Mouse (Mus musculus) ovary, postnatal 14 days (tissue): ENCODE results near the gene Chmp1a.
"Not testable (repeated sequence)": the region's sequence is repeated elsewhere in the genome, so short reads cannot be mapped to it uniquely, and the experiment has no call there.

Source experiments
- DNase-seq: peaks from one replicate; pipeline ENCODE4 v3.0.0; 2022; ENCODE audit warnings: low spot score

The Chmp1a gene

DNA sequence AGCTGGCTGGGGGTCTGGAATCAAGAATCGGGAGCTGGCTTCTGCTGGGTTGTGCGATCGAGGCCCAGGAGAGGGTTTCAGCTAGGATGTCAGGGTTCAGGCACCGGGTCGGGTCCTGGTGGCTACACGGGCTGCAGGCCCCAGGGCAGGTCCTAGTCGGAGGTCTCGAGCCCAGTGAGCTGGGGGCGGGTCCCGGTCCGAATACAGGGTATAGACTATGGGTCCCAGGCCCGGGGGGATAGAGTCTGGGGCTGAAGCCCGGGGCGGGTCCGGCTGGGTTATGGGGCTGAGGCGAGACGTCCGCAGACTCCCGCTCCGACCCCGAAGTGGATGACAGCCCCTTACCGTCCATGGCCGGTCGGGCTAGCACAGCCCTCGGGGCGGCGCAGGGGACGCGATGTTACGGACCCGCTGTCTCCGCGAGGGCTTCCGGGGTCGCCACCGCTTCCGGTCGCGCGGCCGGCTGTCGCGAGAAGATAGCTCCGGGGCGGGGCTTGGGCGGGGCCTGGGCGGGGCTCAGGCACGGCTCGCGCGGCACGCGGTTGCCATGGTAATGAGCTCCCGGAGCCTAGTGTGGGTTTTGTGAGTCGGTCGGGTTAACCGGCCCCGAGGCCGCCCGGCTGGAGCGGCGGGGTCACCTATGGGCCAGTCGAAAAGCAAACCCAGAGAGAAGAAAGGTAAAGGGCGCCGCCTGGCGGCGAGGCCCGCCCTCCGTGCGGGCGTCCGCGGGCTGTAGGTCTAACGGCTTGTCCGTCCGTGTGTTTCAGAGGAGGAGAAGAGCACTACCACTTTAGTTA lies at the start of gene Chmp1a, which contains the start of gene Spata33:
Chmp1a (minus strand) TSS at position 443 of the 797 bp plus-strand sequence.
Spata33 (plus strand) TSS at position 512 of the 797 bp plus-strand sequence.
- peak; percentile 85 for DNase-seq

DNA sequence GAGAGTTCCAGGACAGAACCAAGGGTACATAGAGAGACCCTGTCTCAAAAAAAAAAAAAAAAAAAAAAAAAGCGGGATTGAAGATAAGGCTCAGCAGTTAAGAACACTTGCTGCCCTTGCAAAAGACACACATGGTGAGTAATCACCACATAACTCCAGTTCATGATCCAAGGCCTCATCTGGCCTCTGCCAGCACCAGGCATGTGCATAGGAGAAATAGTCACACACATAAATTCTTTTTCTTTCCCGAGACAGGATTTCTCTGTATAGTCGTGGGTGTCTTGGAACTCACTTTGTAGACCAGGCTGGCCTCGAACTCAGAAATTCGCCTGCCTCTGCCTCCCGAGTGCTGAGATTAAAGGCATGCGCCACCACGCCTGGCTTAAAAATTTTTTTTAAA lies 45.0 kb upstream of the Chmp1a start:
- not testable (repeated sequence) for DNase-seq

DNA sequence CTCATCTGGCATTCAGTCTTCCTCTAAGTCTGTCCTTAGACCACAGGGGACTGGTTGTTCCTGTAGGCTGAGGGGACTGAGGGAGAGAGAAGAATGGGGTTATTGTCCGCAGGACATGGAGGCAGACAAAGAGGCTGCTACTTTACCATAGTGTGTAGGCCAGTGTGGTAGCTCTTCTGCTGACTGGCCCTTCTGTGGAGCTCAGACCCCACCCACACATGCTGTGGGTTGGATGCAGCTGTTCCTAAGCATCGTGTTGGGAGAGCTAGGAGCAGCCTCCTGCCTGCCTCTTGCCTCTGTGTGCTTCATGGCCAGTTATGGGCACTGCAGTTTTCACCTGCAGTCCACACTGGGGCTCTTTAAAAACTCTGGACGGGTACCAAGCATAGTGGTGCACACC lies 44.6 kb upstream of the Chmp1a start:
- DNase-seq = no peak

DNA sequence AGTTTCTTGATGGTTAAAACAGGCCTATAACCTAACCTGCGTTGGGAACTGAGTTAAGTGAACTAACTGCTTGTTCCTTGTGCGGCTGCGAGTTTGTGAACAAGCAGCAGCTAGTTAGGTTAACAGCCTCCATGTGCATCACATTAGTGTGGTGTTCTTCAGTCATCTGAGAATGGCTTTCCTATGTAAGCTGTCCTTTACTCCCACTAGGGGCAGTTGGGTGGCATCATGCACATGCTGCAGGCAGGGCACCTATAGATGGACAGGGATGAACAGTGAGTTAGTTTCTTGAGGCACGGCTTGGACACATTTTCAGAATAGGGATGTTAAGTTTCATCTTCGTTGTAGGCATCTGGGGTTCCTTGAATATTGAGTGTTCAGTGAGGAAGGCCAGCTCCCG lies 42.6 kb upstream of the Chmp1a start:
- DNase-seq = no peak

DNA sequence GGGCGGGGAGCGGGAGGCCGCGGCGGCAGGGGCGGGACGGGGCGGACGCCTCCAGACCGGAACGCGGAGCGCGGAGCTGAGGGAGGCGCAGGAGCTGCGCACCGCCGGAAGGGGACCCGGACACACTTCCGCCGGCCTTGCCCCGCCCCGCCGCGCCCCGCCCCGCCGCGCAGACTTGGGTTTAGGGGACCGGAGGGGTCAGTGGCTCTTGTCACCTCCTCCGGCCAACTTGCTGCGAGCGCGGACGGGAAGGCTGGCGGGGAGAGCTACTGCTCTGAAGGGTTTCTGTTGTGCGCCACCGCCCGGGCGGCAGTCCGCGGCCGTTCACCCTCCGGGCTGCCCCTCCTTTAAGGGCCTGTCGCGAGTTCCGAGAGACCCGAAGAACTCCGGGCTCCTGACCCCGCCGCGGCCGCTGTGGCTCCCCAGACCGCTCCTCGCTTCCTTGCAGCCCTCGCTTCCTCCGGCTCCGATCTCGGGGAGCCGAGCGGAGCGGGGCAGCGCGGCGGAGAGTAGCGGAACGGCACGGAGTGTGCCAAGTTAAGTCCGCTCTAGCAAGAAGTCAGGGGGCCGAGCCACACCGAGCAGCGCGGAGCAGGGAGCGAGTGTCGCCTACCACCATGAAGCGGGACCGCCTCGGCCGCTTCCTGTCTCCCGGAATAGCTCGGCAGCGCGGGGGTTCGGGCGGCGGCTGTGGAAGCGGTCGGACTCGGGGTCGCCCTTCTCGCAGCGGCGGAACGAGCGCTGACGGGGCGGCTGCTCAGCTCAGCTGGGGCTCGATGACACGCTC lies 41.7 kb upstream of the Chmp1a start, which contains the start of the genes Zfp276 and Vps9d1:
Zfp276 (plus strand) TSS at position 97 of the 787 bp plus-strand sequence.
Vps9d1 (minus strand) TSS at position 250 of the 787 bp plus-strand sequence.
- DNase-seq = peak; percentile 80

DNA sequence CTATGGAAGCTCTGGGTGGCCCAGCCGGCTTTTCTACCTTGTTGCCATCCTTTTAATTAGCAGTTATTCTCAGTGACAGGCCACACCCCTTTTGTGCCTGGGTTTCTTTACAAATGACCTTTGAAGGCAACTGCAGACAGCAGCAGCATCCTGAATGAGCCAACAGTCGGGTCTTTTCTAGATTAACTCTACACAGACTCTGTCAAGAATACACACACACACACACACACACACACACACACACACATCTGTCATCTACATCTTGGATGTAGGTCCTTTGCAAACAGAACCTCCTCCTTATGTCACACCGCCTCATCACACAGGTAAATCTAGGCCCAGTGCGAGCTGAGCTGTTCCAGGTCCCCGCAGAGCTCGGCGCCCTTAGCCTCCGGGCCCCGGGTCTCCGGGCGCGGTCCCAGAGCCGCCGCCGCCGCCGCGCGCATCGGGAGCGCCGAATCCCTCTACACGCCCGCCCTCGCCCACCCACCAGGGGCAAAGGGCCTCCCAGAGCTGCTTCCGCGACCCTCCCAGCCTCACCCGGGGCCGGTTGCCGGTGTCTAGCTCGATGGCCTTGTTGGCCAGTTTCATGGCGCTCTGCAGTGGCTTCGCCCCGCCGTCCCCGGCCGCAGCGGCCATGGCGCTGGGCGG lies 41.0 kb upstream of the Chmp1a start:
- peak; percentile 14 for DNase-seq

DNA sequence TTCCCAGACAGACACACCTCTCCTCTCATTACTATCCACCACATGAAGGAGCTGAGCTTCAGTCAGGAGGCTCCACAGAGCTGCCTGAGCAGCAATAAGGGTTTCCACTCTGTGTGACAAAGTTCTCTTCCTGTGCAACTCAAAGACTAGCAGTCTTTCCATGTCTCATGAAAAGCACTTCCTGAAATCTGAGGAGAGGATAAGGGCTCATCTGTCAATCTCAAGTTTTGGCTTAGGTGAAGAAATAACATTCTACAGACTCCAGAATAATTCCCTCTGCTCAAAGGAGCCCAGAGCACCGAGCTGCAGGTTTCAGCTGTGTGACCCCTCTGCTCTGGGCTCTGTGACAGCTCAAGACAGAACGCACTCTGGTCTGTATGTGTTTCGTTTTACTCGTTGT lies 40.4 kb upstream of the Chmp1a start:
- DNase-seq = no peak

DNA sequence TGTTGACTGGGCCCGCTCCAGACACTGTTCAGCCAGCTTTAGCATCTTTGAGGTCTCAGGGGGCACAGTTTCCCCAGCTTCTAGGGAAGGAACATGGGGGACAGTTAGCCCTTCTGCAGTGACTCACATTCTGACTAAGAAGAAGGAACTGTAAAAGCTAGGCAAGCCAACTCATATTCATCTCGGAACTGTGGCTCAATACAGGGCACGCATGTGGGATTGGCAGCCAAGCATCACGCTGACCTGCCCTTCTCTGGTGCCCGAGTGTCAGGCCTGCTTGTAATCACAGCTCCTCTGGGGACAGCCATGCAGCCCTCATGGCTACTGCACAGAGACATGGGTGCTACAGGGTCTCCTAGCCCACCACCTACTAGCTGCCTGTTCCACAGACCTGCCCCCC lies 38.4 kb upstream of the Chmp1a start:
- DNase-seq = no peak

DNA sequence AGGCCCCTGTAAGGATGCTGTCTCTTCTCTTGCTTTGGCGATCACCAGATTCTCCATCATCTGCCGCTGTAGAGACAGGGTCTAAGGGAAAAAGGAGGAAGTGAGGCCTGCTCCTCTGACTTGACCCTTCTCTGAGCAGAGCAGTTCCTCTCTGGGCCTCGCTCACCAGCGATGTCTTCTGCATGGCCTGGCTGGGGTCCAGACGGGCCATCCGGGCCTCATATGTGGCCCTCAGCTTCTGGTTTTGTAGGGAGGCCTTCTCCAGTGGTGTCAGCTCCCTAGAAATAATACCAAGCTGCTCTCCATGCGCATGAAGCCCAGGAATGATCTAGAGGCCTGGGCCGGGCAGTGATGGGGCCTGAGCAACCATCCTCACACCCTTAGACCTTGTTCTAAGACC lies 36.0 kb upstream of the Chmp1a start:
- no peak for DNase-seq

DNA sequence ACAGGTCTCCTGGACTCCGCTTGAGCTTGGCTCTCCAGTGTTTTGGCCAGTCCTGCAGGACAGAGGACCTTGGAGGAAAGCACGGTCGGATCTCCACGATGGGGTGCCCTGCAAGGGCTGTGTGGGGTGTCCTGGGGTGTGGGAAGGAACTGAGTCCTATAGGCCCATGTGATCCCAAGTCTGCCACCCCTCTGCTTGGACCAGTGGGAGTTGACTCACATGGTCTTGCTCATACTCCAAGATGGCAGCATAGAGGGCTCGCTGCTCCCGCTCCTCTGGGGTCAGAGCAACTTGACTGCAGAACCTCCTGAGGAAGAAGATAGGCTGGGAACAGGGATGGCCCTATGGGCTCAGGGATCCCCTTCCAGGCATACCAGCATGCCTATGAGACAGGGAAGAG lies 35.2 kb upstream of the Chmp1a start:
- no peak for DNase-seq

DNA sequence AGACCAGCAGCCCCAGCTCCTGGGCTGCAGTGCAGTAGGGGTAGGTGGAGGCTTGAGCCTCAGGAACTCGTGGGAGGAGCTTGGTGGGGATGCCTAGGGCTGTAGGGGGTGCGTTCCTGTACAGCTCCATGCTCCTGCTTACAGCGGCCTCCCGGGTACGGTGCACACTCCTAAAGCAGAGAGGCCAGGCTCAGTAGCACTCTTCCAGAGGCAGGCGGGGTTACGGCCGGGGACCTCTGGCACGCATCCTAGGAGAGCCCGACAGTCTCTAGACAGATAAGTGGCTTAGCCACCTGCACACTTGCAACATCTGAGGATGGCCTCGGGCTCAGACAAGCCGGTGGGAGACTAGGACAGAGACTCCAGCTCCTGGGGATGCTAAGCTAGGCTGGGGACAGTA lies 33.0 kb upstream of the Chmp1a start:
- DNase-seq = no peak

DNA sequence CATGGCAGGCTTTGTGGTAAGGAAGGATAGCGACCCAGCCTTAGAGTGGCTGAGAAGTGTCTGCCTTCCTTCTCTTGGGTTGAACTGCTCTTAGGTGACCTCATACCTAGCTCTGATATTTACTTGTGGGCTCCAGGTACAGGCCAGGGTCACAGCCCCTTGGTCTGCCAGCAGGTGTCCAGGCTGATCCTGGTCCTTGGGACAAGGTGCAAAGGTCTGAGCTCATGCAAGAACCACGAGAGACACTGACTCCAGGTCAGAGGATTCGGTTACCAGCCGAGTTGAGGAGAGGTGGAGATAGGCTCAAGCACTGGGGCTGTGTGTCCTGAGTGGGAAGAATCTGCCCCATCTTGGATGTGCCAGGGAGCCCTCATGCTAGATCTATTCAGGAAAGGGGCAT lies 31.8 kb upstream of the Chmp1a start:
- no peak for DNase-seq

DNA sequence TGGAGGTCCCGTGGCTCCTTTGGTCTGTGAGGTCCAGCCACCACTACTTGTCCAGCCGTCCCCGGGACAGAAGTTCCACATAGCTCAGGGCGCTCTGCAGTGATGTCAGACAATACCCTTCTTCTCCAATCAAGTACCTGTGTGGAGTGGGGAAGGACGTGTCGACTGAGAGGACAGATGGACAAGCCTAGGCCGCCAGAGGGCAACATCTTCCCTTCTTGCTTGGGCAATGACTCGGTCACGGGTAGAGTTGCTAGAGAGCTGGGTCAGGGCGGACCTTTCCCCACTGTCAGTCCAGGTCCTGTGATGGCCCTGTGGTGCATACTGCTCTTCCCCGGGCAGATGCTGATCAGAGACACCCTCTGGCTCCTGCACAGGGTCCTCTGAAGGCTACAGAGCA lies 30.5 kb upstream of the Chmp1a start:
- no peak for DNase-seq

DNA sequence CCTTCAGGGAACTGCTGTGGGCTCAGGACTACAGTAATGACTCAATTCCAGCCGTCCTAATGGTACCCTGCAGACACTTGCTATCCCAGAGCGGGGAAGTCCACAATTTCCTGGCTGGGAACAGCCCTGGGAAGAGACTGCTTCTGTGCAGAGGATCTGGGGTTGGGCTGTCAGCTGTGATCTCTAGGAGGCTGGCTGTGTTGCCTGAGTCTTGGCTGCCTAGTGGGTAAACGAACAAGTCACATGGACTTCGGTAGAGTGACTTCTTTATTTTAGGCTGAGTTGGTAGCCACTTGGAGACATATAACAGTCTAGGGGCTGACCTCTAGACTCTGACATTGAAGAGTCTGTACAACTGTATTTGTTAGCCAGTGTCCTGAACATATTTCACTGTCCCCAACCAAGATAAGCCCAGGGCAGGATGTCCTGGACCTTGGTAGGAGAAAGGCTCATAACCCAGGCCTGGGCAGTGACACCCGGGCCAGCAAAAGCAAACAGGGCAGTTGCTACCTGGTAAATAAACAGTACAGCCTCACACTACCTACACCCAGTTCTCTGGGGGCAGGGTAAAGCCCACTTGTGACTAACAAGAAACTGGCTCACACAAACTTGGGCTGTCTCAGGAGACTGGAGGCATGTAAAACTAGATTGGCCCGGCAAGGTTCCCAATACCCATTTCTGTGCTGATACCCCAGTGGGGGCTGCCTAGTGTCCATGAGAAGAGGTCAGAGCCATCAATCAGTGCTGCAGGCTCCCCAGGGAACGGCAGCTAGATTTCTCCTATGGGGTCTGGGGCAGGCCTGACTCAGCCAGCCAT lies 29.8 kb upstream of the Chmp1a start:
- DNase-seq = no peak

DNA sequence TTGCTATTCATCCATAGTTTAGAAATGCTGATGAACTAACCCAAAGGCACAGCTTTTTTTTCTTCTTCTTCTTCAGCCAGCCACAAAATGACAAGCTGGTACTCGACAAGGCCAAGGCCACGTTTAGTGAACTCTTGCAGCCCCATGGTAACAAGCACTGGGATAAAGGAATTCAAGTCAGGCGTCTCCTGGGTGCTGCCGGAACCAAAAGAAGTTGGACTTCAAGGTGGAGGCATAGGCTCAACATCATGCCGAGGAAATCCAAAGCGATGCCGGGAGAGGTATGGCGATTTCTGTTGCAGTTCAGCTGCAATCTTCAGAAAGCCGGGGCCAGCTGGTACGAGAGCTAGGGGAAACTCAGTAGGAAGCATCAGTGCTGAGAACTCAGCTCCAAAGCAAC lies 26.8 kb upstream of the Chmp1a start:
- DNase-seq = no peak

DNA sequence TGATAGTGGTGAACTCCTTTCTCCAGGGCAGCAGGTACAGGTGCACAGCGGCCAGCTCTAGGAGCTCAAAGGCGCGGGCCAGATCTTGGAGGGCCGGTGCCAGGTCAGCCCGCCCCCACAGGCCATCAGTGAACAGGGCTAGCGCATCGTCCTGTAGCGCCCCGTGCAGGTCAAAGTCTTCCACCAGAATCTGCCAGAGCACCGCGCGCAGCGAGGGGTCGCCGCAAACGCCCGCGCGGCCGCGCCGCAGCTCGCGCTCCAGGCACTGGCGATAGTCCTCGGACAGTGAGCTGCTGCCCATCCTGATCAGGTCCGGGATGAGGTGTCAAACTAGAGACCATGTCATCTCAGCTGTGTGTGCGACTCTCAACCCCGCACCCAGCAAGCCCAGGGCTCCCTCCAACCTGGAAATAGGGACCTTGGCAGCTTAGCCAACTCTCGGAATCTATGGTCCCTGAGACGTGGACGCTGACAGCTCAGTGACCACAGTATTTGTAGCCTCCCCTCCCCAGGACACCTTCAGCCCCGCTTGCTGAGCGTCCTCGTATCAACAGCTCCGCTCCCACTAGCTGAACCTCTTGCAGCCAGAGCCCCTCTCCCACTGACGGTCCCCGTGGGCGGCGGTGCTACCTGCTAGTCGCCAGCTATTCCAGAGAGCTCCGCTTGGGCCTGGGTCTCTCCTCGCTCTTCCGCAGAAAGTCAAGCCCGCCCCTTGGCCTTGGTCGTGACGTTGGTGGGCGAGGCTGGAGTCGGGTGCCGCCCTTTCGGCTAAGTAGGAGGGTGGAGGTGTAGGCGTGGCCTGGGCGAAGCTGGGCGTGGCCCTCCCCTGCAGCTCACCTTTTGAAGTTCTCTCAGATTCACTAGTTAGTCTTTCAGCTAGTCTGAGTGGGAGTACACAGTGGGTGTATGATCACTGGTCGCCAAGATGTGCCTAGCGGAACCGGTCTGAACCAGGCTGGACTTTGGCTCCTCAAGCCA lies 23.2 kb upstream of the Chmp1a start, which contains the start of gene Spata2l:
Spata2l (minus strand) TSS at position 714 of the 978 bp plus-strand sequence.
- peak; percentile 83 for DNase-seq

DNA sequence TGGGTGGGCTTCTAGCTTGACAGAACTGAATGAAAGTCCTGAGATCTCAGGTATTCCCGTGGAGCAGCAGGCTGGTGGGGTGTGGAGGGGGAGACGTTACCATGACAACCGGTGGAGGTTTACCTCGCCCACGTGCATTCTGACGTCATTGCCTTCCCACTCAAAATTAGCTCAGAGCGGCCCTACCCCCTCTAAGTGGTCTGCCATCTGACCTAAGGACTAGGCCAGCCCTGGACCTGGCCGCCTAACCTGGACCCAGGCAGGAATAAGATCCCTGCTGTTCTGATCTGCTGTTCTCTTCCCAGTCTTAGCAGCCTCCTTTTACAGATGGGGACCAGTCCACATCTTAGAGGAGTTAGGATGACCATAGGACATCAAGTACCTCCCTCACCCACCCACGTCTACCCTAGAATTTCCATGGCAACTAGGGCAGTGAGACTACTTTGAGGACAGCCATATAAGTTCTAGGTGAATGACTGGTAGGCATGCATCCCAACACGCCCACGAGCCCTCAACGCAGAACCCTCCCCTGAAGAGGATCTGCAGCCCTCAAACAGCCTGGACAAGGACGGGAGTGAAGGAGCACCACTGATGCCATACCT lies 22.5 kb upstream of the Chmp1a start:
- no peak for DNase-seq

DNA sequence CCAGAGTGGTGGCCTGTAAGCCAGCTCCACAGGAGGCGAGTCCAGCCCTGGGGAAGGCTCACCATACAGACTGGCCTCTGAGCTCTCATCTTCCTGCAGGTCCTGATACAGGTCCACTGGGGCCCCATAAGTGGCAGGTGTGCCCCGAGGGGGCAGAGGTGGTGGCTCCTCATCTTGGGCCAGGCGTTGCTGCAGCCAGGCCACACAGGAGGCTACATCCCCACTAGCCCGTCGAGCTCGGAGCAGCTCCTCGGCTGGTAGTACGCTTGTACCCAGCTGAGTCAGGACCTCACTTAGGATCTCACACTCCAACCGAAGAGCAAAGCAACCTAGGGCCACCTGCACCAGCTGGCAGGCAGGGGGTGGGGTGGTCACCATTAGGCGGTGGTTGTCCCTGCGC lies 21.2 kb upstream of the Chmp1a start:
- no peak for DNase-seq

DNA sequence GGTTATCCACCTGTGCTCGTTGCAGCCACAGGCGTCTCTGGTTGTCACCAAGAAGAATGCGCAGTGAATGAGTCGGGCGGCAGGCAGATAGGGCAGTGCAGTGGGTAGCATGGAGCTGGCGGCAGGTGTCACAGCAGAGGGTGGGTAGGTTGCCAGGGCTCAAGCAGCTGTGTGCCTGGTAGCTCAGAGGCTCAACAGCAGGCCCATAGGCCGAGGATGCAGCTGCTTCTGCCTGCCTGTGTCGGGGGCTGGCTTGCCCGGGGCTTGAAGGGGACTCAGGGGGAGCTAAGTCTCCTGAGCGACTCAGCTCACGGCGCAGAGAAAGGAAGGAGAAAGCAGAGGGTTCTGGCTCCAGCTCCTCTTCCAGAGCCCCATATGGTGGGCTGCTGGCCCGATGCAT lies 20.7 kb upstream of the Chmp1a start:
- no peak for DNase-seq

DNA sequence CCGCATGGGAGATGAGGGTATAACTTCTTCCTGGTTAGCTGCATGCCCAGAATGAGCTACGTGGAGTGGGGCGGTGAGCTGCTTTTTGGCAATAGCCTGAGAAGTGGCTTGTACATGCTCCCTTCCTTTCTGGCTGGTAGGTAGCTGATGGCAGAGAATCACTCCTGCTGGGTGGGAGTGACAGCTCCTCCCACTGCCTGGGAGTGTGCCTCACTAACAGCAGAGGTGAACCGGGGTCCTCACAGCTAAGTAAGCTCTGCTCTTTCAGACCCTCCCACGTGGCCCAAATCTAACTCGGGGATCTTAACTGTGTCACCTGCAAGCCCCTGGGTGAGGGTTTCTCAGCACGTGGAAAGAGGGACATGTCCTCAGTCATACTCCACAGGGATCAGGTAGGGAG lies 20.0 kb upstream of the Chmp1a start:
- no peak for DNase-seq
